Mouse (Mus musculus) brain, embryonic 18.5 days (tissue): ENCODE data around the gene Fxr1.
"Not testable (repeated sequence)": the region's sequence is repeated elsewhere in the genome, so short reads cannot be mapped to it uniquely, and the experiment has no call there.

ENCODE experiments used
- DNase-seq: peaks from one replicate; pipeline ENCODE4 v3.0.0-alpha.2; 2012; ENCODE audit warnings: low read depth, low spot score

Fxr1 gene

GRCm38 (mm10) chr3:34062352-34062751, 42.6 kb downstream of the Fxr1 start:
- no peak for DNase-seq

GRCm38 (mm10) chr3:34068943-34069342, 49.2 kb downstream of the Fxr1 start:
- DNase-seq = not testable (repeated sequence)

GRCm38 (mm10) chr3:34072726-34073125, 53.0 kb downstream of the Fxr1 start:
- no peak for DNase-seq

- DNase-seq = no peak
Observed at GRCm38 (mm10) chr3:34076058-34076759, 56.5 kb downstream of the Fxr1 start.

- peak; percentile 84 for DNase-seq
Observed at GRCm38 (mm10) chr3:34080900-34081662, 61.3 kb downstream of the Fxr1 start, which contains the start of gene Dnajc19. Gene Dnajc19, minus strand, starts transcription at chr3:34081321.

- no peak for DNase-seq
Observed at GRCm38 (mm10) chr3:34081929-34082328, 62.2 kb downstream of the Fxr1 start.

- no peak for DNase-seq
Observed at GRCm38 (mm10) chr3:34083655-34084054, 63.9 kb downstream of the Fxr1 start.

GRCm38 (mm10) chr3:34102891-34103290, 83.1 kb downstream of the Fxr1 start:
- no peak for DNase-seq

GRCm38 (mm10) chr3:34103902-34104672, 84.3 kb downstream of the Fxr1 start:
- peak; percentile 20 for DNase-seq

GRCm38 (mm10) chr3:34106421-34106820, 86.7 kb downstream of the Fxr1 start:
- DNase-seq = no peak

- DNase-seq = no peak
Observed at GRCm38 (mm10) chr3:34107631-34108030, 87.9 kb downstream of the Fxr1 start.

GRCm38 (mm10) chr3:34111941-34112685, 92.4 kb downstream of the Fxr1 start:
- no peak for DNase-seq

GRCm38 (mm10) chr3:34115806-34116205, 96.1 kb downstream of the Fxr1 start:
- no peak for DNase-seq

- DNase-seq = no peak
Observed at GRCm38 (mm10) chr3:34119869-34120268, 100.1 kb downstream of the Fxr1 start.
